Mouse (Mus musculus) limb, embryonic 10.5 days (tissue): ENCODE results near the gene Sp100. TPM values are rescaled to one million over a fixed set of nuclear protein-coding genes. Genes with fewer than 3 reads are reported as not detected.

Source experiments
- DNase-seq: peaks from one replicate; pipeline ENCODE4 v3.0.0-alpha.2; 2017; ENCODE audit warnings: low spot score
- H3K27ac ChIP-seq: fragments of 300-500 bp; sonication (generic); 2 replicates; pipeline ENCODE4 v1.5.1; 2016; ENCODE audit warnings: mild to moderate bottlenecking
- H3K27me3 ChIP-seq: fragments of 300-500 bp; sonication (generic); 2 replicates; pipeline ENCODE4 v1.6.1; 2016; ENCODE audit warnings: low read depth, mild to moderate bottlenecking; ENCODE audit not compliant: poor library complexity, severe bottlenecking
- H3K36me3 ChIP-seq: fragments of 300-500 bp; sonication (generic); 2 replicates; pipeline ENCODE4 v1.6.1; 2016; ENCODE audit warnings: mild to moderate bottlenecking, moderate library complexity
- H3K4me1 ChIP-seq: fragments of 300-500 bp; sonication (generic); 2 replicates; pipeline ENCODE4 v1.6.1; 2016
- H3K4me3 ChIP-seq: fragments of 300-500 bp; sonication (generic); 2 replicates; pipeline ENCODE4 v1.5.1; 2016; ENCODE audit warnings: mild to moderate bottlenecking, moderate library complexity
- H3K9me3 ChIP-seq: fragments of 300-500 bp; sonication (generic); replicated peaks from 2 replicates; pipeline ENCODE4 v1.6.1; 2016; ENCODE audit warnings: mild to moderate bottlenecking
- WGBS: fragments of 180-500 bp; shearing (Covaris S2); methylation state at CpG from one replicate; pipeline ENCODE4 v1.1.7; 2016; 5-methylcytosine and 5-hydroxymethylcytosine counted together
- polyA plus RNA-seq: library from polyadenylated mRNA; unstranded; fragments of >200 nt; fragmentation: Nextera tagmentation; extraction: Ambion mirVana; gene quantifications from 2 replicates; pipeline ENCODE4 v1.2.1, GENCODE M21; 2016

Gene Sp100
- polyA plus RNA-seq, 1 experiment from 2014 or later, result 0.24 TPM

- H3K4me3 ChIP-seq, result no peak overlapping the region
- 90% methylated on average over 2 of the region's 2 CpGs for WGBS
- DNase-seq, result no peak
- H3K27ac ChIP-seq, result no peak overlapping the region
- H3K36me3 ChIP-seq, result no peaks in the 10 kb centered on the region
- H3K4me1 ChIP-seq, result no peaks in the 10 kb centered on the region
- no peaks in the 10 kb centered on the region for H3K27me3 ChIP-seq
- no peaks in the 10 kb centered on the region for H3K9me3 ChIP-seq
Measured at GRCm38 (mm10) chr1:85706754-85707153, 57.0 kb downstream of the Sp100 start.

GRCm38 (mm10) chr1:85714501-85714900 lies 64.7 kb downstream of the Sp100 start:
- Histone ChIP-seq H3K4me3 (no peak overlapping the region), H3K27me3 (no peaks in the 10 kb centered on the region), H3K9me3 (no peaks in the 10 kb centered on the region), H3K36me3 (no peaks in the 10 kb centered on the region), H3K27ac (no peak overlapping the region), H3K4me1 (no peaks in the 10 kb centered on the region; the same call in 1 of the 2 replicates)
- no peak for DNase-seq

DNA sequence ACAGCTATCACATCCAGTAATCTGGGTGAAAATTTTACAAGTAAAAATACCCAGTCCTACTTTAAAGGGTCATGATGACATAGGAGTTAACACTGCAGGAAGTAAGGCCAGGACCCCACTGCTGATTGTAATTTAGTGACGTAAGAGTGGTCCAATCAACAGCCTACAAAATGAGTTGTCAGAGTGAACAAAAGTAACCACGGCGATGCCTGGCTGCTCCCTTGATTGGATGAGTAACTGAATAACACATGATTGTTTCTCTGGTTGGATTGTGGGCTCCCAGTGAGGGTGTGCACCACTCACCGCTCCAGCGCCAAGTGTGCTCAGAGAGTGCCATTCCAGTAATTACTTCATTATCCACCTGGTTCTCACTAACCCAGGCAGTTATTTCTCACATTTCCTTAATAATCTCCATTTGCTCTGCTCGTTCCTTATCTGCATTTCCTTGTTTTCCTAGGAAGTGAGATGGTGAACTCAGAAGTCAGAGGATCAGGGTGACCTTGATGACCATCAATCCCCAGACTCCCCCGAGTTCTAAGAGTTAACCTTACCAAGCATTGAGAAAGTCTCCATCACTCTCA lies 66.7 kb downstream of the Sp100 start:
- Histone ChIP-seq H3K4me1 (no peaks in the 10 kb centered on the region; the same call in 1 of the 2 replicates), H3K27me3 (no peaks in the 10 kb centered on the region), H3K9me3 (no peaks in the 10 kb centered on the region), H3K27ac (no peak overlapping the region), H3K4me3 (no peak overlapping the region), H3K36me3 (no peaks in the 10 kb centered on the region)
- no peak for DNase-seq
- WGBS, result 75% methylated on average over 7 of the region's 7 CpGs

- peaks cover 5% of the 10 kb centered on the region; the same call in 1 of the 2 replicates for H3K4me1 ChIP-seq
- no peak for DNase-seq
- WGBS, result 83% methylated on average over 4 of the region's 4 CpGs
- no peaks in the 10 kb centered on the region for H3K36me3 ChIP-seq
- H3K27me3 ChIP-seq, result no peaks in the 10 kb centered on the region
- no peak overlapping the region for H3K4me3 ChIP-seq
- H3K27ac ChIP-seq, result no peak overlapping the region
- H3K9me3 ChIP-seq, result no peaks in the 10 kb centered on the region
Measured at GRCm38 (mm10) chr1:85719049-85719448, 69.3 kb downstream of the Sp100 start.

- DNase-seq, result no peak
- no peaks in the 10 kb centered on the region for H3K9me3 ChIP-seq
- H3K27me3 ChIP-seq, result no peaks in the 10 kb centered on the region
- no peak overlapping the region for H3K4me3 ChIP-seq
- H3K4me1 ChIP-seq, result peaks cover 5% of the 10 kb centered on the region; the same call in 1 of the 2 replicates
- WGBS, result 80% methylated on average over 10 of the region's 10 CpGs
- no peaks in the 10 kb centered on the region for H3K36me3 ChIP-seq
- H3K27ac ChIP-seq, result no peak overlapping the region
Measured at GRCm38 (mm10) chr1:85720220-85720893, 70.6 kb downstream of the Sp100 start.

DNA sequence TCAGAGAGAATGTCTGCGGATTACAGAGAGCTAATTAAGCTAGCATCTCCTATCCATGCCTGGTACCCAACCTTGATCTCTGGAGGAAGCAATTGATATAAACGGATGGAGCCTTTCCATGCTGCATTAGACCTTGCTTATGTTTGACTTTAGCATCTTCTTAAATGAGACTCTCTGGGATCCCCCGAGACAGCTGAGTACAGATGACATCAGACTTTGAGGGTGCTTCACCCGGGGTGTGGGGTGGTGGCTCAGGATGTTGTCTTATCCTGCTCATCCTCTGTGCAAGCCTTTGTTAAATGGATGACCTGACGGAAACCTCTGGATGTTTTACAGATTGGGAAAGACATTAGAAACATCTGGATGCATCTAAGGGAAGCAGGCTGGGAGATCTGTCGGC lies 80.7 kb downstream of the Sp100 start:
- Histone ChIP-seq H3K4me3 (no peak overlapping the region), H3K27me3 (no peaks in the 10 kb centered on the region), H3K4me1 (no peaks in the 10 kb centered on the region), H3K9me3 (no peaks in the 10 kb centered on the region), H3K36me3 (no peaks in the 10 kb centered on the region), H3K27ac (no peak overlapping the region)
- no peak for DNase-seq
- 92% methylated on average over 6 of the region's 6 CpGs for WGBS

DNA sequence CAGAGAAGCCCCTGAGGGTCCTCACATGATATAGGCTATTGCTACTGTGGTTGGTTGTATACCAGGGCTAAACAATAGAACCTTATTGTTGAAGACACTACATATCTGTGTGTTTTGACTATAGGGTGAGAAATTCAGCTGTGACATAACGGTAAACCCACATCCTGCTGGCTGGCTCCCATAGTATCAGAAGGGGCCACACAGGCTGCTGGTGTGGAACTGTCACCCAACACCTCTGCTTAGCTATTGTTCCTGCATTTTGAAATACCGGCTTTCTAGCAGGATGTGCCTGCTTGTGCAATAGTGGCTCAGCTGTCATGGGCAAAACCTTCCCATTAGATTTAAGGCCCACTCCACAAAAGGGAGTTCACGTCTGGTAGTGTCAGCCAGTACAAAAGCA lies 82.8 kb downstream of the Sp100 start:
- WGBS, result 87% methylated on average over 3 of the region's 3 CpGs
- no peaks in the 10 kb centered on the region for H3K9me3 ChIP-seq
- H3K4me1 ChIP-seq, result 0 out of 2 replicates have a peak, but pooled peaks cover 3% of the 10 kb centered on the region
- DNase-seq, result no peak
- H3K27ac ChIP-seq, result no peak overlapping the region
- H3K36me3 ChIP-seq, result no peaks in the 10 kb centered on the region
- no peak overlapping the region for H3K4me3 ChIP-seq
- no peaks in the 10 kb centered on the region for H3K27me3 ChIP-seq

GRCm38 (mm10) chr1:85734511-85734910 lies 84.7 kb downstream of the Sp100 start:
- no peak overlapping the region for H3K27ac ChIP-seq

GRCm38 (mm10) chr1:85735463-85736123 lies 85.8 kb downstream of the Sp100 start:
- Histone ChIP-seq H3K9me3 (no peaks in the 10 kb centered on the region), H3K36me3 (no peaks in the 10 kb centered on the region), H3K27me3 (no peaks in the 10 kb centered on the region), H3K27ac (no peak overlapping the region), H3K4me3 (no peak overlapping the region), H3K4me1 (0 out of 2 replicates have a peak, but pooled peaks cover 3% of the 10 kb centered on the region)
- 73% methylated on average over 13 of the region's 13 CpGs for WGBS
- no peak for DNase-seq

More at GRCm38 (mm10) chr1:85734511-85734910, 84.7 kb downstream of the Sp100 start:
- no peak for DNase-seq
- H3K9me3 ChIP-seq, result no peaks in the 10 kb centered on the region
- no peaks in the 10 kb centered on the region for H3K27me3 ChIP-seq
- H3K36me3 ChIP-seq, result no peaks in the 10 kb centered on the region
- H3K4me3 ChIP-seq, result no peak overlapping the region
- 82% methylated on average over 1 of the region's 1 CpGs for WGBS
- 0 out of 2 replicates have a peak, but pooled peaks cover 3% of the 10 kb centered on the region for H3K4me1 ChIP-seq

- H3K36me3 ChIP-seq, result no peaks in the 10 kb centered on the region
- peak overlapping the region; percentile 59; the same call in 1 of the 2 replicates for H3K27ac ChIP-seq
- peak; percentile 58 for DNase-seq
- no peaks in the 10 kb centered on the region for H3K9me3 ChIP-seq
- WGBS, result 40% methylated on average over 18 of the region's 18 CpGs
- peak overlapping the region; percentile 28 for H3K4me3 ChIP-seq
- 0 out of 2 replicates have a peak, but pooled peaks cover 3% of the 10 kb centered on the region for H3K4me1 ChIP-seq
- no peaks in the 10 kb centered on the region for H3K27me3 ChIP-seq
Measured at GRCm38 (mm10) chr1:85736355-85737184, 86.8 kb downstream of the Sp100 start.

DNA sequence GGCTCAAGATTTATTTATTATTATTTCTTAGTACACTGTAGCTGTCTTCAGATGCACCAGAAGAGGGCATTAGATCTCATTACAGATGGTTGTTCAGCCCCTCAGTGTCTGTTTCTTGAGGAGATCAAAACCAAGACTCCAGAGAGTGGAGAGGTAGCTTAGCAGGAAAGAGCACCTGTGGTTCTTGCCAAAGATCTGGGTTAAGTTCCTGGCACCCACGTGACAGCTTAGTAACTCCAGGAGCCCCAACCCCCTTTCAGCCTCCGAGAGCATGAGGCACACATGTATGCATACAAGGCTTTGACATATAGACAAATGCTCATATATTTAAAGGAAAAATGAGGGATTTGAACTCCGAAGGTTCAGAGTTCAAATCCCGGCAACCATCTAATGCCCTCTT lies 89.2 kb downstream of the Sp100 start:
- WGBS, result 91% methylated on average over 4 of the region's 4 CpGs
- no peak overlapping the region for H3K4me3 ChIP-seq
- no peak for DNase-seq
- H3K36me3 ChIP-seq, result no peaks in the 10 kb centered on the region
- H3K4me1 ChIP-seq, result 0 out of 2 replicates have a peak, but pooled peaks cover 3% of the 10 kb centered on the region
- no peaks in the 10 kb centered on the region for H3K27me3 ChIP-seq
- H3K27ac ChIP-seq, result no peak overlapping the region
- no peaks in the 10 kb centered on the region for H3K9me3 ChIP-seq

DNA sequence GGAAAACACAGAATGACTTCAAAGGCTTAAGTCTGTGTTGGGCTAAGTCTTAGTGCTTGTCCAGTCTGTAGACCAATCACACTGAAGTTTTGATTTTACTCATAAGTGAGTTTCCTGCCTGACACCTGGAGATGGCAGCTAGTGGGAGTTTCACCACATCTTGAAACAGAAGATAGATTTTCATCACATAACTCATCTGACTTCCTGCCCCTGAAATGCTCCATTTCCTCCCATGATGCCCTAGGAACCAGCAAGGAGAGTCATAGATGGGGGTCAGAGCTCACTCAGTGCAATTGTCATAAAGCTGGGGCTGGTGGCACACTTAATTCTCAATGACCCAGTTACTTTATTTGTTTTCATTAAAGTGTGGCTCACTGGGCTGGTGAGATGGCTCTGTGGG lies 90.0 kb downstream of the Sp100 start:
- no peaks in the 10 kb centered on the region for H3K9me3 ChIP-seq
- 0 out of 2 replicates have a peak, but pooled peaks cover 3% of the 10 kb centered on the region for H3K4me1 ChIP-seq
- H3K27ac ChIP-seq, result no peak overlapping the region
- H3K4me3 ChIP-seq, result no peak overlapping the region
- DNase-seq, result no peak
- no peaks in the 10 kb centered on the region for H3K36me3 ChIP-seq
- H3K27me3 ChIP-seq, result no peaks in the 10 kb centered on the region
